Mouse (Mus musculus): ENCODE data around the gene Tnf. TPM values are rescaled to one million over a fixed set of nuclear protein-coding genes. Genes with fewer than 3 reads are reported as not detected.

The Tnf gene
- polyA plus RNA-seq, 1 experiment from 2014 or later = 0.12 TPM

GRCm38 (mm10) chr17:35166352-35167035 is 35.3 kb downstream of the Tnf start:
- Histone ChIP-seq H3K9ac (peak overlapping the region; percentile 77), H3K27me3 (replicated peaks) (no peaks in the 10 kb centered on the region), H3K9me3 (no peaks in the 10 kb centered on the region), H3K4me2 (peak overlapping the region; percentile 72), H3K4me3 (peak overlapping the region; percentile 100), H3K4me1 (peaks cover 34% of the 10 kb centered on the region), H3K36me3 (peaks cover 12% of the 10 kb centered on the region), H3K27ac (replicated peaks) (peak overlapping the region; percentile 99)
- 69% methylated on average over 8 of the region's 8 CpGs for WGBS
- no peak for ATAC-seq (ENCODE audit: extremely low read depth, insufficient number of reproducible peaks, low FRiP score, low TSS enrichment)

DNA sequence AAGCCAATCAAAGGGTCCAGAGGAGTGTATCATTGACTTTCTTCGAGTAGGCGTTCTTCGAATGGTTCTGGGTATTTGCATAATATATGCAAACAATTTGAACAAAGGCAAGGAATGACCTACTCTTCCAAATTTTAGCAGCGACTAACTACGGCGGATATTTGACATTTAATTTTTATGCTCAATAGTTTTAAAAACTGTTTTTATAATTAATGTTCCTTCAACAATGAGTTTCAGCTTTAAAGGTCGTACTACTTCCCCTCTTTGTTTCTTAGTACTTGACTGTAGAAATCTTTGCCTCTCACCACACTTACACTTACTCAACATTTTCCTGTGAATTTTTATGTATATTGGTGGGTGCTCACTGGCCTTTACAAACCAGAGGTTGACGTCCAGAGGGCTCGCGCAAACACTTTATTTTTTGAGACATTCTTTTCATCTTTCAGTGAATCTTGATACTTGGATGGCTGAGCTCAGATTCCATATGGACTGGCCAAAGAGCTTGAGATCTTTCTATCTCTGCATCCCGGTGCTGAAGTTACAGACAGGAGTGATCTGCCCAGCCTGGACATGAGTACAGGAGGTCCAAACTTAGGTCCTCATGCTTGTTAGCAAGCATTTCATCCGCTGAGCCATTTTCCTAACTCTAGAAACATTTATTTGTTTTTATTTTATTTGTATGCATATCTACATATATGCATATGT is 36.2 kb downstream of the Tnf start:
- peaks cover 39% of the 10 kb centered on the region for H3K4me1 ChIP-seq
- peaks cover 21% of the 10 kb centered on the region for H3K36me3 ChIP-seq
- peak overlapping the region; percentile 100 for H3K4me3 ChIP-seq
- ATAC-seq (ENCODE audit: extremely low read depth, insufficient number of reproducible peaks, low FRiP score, low TSS enrichment) = no peak
- 26% methylated on average over 12 of the region's 12 CpGs for WGBS
- H3K9ac ChIP-seq = peak overlapping the region; percentile 78
- H3K9me3 ChIP-seq = no peaks in the 10 kb centered on the region
- H3K27me3 ChIP-seq (replicated peaks) = no peaks in the 10 kb centered on the region
- peak overlapping the region; percentile 72 for H3K4me2 ChIP-seq
- peak overlapping the region; percentile 99 for H3K27ac ChIP-seq (replicated peaks)

- ATAC-seq (ENCODE audit: extremely low read depth, insufficient number of reproducible peaks, low FRiP score, low TSS enrichment) = peak; percentile 96
- H3K4me1 ChIP-seq = peaks cover 39% of the 10 kb centered on the region
- WGBS = under 1% methylated on average over 44 of the region's 89 CpGs
Measured at GRCm38 (mm10) chr17:35164568-35165450, 37.0 kb downstream of the Tnf start, which contains the start of gene Prrc2a. Gene Prrc2a (minus strand): TSS chr17:35164897.

GRCm38 (mm10) chr17:35164218-35164567 is 37.6 kb downstream of the Tnf start:
- under 1% methylated on average over 28 of the region's 28 CpGs for WGBS
- Histone ChIP-seq H3K4me1 (peaks cover 39% of the 10 kb centered on the region), H3K27me3 (replicated peaks) (no peaks in the 10 kb centered on the region), H3K4me2 (peak overlapping the region; percentile 99), H3K4me3 (peak overlapping the region; percentile 100), H3K27ac (replicated peaks) (peak overlapping the region; percentile 99), H3K36me3 (peaks cover 36% of the 10 kb centered on the region), H3K9ac (peak overlapping the region; percentile 100), H3K9me3 (no peaks in the 10 kb centered on the region)
- no peak; the same call in 1 of the 2 replicates for ATAC-seq (ENCODE audit: extremely low read depth, insufficient number of reproducible peaks, low FRiP score, low TSS enrichment)

More at GRCm38 (mm10) chr17:35164568-35165450, 37.0 kb downstream of the Tnf start, which contains the start of gene Prrc2a:
- H3K9me3 ChIP-seq = no peaks in the 10 kb centered on the region
- H3K36me3 ChIP-seq = peaks cover 29% of the 10 kb centered on the region
- H3K27me3 ChIP-seq (replicated peaks) = no peaks in the 10 kb centered on the region
- peak within 1 kb of the TSS; percentile 100 for H3K9ac ChIP-seq
- peak within 1 kb of the TSS; percentile 100 for H3K4me3 ChIP-seq
- peak within 1 kb of the TSS; percentile 99 for H3K4me2 ChIP-seq
- H3K27ac ChIP-seq (replicated peaks) = peak within 1 kb of the TSS; percentile 99

DNA sequence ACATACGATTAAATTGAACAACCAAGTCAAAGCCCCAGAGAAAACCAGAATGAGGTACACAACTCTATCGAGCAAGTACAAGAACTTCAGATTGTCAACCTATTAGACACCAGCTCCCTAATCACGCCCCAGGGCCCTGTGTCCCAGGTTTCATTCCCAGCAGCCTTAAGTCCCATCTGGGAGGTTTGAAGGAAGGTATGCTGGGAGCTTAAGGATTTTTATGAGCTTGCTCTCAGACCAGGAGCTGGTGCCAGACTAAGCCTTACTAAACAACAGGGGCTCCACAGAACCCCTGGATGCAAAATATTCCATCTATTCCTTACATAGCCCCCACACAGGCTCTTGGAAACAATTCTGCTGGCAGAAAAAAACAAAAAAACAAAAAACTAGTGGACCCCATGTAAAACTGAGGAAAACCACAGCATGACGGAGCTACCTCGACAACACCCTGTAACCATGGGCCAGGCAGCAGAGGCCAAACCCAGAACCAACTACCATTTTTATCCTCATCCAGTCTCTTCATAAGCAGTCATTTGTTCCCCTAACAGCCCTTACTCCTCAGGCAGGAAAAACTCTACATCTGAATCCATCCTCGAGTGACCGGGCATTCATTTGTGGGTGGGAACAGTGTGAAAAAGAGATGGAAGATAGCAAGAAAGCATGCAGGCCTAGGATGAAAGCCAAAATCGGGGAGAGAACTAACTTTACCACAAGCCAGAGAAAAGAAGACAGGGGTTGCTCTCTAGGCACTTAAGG is 38.3 kb downstream of the Tnf start:
- peaks cover 42% of the 10 kb centered on the region for H3K36me3 ChIP-seq
- H3K4me1 ChIP-seq = peaks cover 39% of the 10 kb centered on the region
- no peak for ATAC-seq (ENCODE audit: extremely low read depth, insufficient number of reproducible peaks, low FRiP score, low TSS enrichment)
- H3K4me2 ChIP-seq = peak overlapping the region; percentile 99
- no peaks in the 10 kb centered on the region for H3K9me3 ChIP-seq
- H3K9ac ChIP-seq = peak overlapping the region; percentile 100
- 12% methylated on average over 8 of the region's 8 CpGs for WGBS
- peak overlapping the region; percentile 100 for H3K4me3 ChIP-seq
- no peaks in the 10 kb centered on the region for H3K27me3 ChIP-seq (replicated peaks)
- H3K27ac ChIP-seq (replicated peaks) = peak overlapping the region; percentile 99

GRCm38 (mm10) chr17:35162730-35163129 is 39.1 kb downstream of the Tnf start:
- peak overlapping the region; percentile 100 for H3K9ac ChIP-seq
- peak overlapping the region; percentile 26; the same call in 1 of the 2 replicates for H3K27ac ChIP-seq (replicated peaks)
- H3K4me2 ChIP-seq = peak overlapping the region; percentile 99
- ATAC-seq (ENCODE audit: extremely low read depth, insufficient number of reproducible peaks, low FRiP score, low TSS enrichment) = no peak
- H3K36me3 ChIP-seq = peaks cover 50% of the 10 kb centered on the region
- peaks cover 39% of the 10 kb centered on the region for H3K4me1 ChIP-seq
- H3K9me3 ChIP-seq = no peaks in the 10 kb centered on the region
- WGBS = 33% methylated on average over 12 of the region's 12 CpGs
- H3K4me3 ChIP-seq = peak overlapping the region; percentile 100
- no peaks in the 10 kb centered on the region for H3K27me3 ChIP-seq (replicated peaks)

- Histone ChIP-seq H3K36me3 (peaks cover 56% of the 10 kb centered on the region), H3K9ac (peak overlapping the region; percentile 100), H3K4me1 (peaks cover 39% of the 10 kb centered on the region), H3K27ac (replicated peaks) (peak overlapping the region; percentile 26; the same call in 1 of the 2 replicates), H3K4me2 (peak overlapping the region; percentile 99), H3K4me3 (peak overlapping the region; percentile 100), H3K27me3 (replicated peaks) (no peaks in the 10 kb centered on the region), H3K9me3 (no peaks in the 10 kb centered on the region)
- 73% methylated on average over 14 of the region's 14 CpGs for WGBS
- ATAC-seq (ENCODE audit: extremely low read depth, insufficient number of reproducible peaks, low FRiP score, low TSS enrichment) = no peak
Measured at GRCm38 (mm10) chr17:35162121-35162520, 39.7 kb downstream of the Tnf start.

- Histone ChIP-seq H3K27me3 (replicated peaks) (no peaks in the 10 kb centered on the region), H3K27ac (replicated peaks) (no peak overlapping the region), H3K4me2 (peak overlapping the region; percentile 99; the same call in 1 of the 2 replicates), H3K4me3 (peak overlapping the region; percentile 100; the same call in 1 of the 2 replicates), H3K36me3 (peaks cover 63% of the 10 kb centered on the region), H3K4me1 (peaks cover 38% of the 10 kb centered on the region), H3K9ac (peak overlapping the region; percentile 100), H3K9me3 (no peaks in the 10 kb centered on the region)
- ATAC-seq (ENCODE audit: extremely low read depth, insufficient number of reproducible peaks, low FRiP score, low TSS enrichment) = no peak
- WGBS = 73% methylated on average over 11 of the region's 11 CpGs
Measured at GRCm38 (mm10) chr17:35161421-35161820, 40.4 kb downstream of the Tnf start.

- Histone ChIP-seq H3K27me3 (replicated peaks) (no peaks in the 10 kb centered on the region), H3K4me2 (no peak overlapping the region), H3K4me3 (no peak overlapping the region), H3K27ac (replicated peaks) (no peak overlapping the region), H3K36me3 (peaks cover 81% of the 10 kb centered on the region), H3K4me1 (peaks cover 29% of the 10 kb centered on the region), H3K9me3 (no peaks in the 10 kb centered on the region), H3K9ac (no peak overlapping the region)
- WGBS = 82% methylated on average over 7 of the region's 7 CpGs
- no peak for ATAC-seq (ENCODE audit: extremely low read depth, insufficient number of reproducible peaks, low FRiP score, low TSS enrichment)
Measured at GRCm38 (mm10) chr17:35159638-35160037, 42.2 kb downstream of the Tnf start.

DNA sequence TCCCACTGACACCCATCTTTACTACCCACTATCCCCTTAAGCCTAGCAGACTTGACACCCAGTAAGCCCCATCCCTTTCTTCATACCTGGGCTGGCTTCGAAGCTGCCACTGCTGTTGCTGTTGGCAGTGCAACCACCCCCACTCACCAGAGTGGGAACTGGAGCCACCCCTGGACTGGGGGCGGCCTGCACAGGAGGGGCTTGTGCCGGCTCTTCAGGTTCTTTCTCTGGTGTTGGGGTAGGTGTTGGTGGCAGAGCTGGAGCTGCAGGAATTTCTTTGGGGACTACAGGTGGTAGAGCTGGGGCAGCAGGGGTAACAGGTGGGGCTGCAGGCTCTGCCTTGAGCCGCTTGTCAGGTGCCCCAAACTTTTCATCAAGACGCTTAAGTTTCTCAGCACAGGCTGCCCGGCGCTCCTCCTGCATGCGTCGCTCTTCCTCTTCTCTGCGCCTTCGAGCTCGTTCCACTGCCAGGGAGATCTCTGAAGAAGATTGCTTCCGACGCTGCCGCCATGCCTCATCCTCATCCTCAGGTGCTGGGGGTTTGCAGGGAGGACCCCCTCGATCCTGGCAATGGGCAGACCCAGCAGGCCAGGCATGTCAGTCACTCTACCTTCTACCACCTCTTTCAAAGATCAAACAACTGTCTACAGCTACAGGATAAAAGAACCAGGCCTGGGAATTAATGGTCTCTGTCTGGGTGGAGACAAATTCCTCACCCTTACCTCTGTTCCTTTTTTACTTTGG is 42.8 kb downstream of the Tnf start:
- WGBS = 92% methylated on average over 16 of the region's 16 CpGs
- Histone ChIP-seq H3K4me1 (peaks cover 29% of the 10 kb centered on the region), H3K27me3 (replicated peaks) (no peaks in the 10 kb centered on the region), H3K9me3 (no peaks in the 10 kb centered on the region), H3K9ac (no peak overlapping the region), H3K36me3 (peaks cover 87% of the 10 kb centered on the region), H3K4me3 (no peak overlapping the region), H3K4me2 (no peak overlapping the region), H3K27ac (replicated peaks) (no peak overlapping the region)
- ATAC-seq (ENCODE audit: extremely low read depth, insufficient number of reproducible peaks, low FRiP score, low TSS enrichment) = no peak
